Mouse (Mus musculus): ENCODE data around the gene Hfe.

GRCm38 (mm10) chr13:23737091-23737490 lies 26.4 kb upstream of the Hfe start:
- TF ChIP-seq CTCF (IDR thresholded peaks at IDR 0.05) = no peak
- TF ChIP-seq EP300 (IDR thresholded peaks at IDR 0.05) = no peak
